Mouse (Mus musculus): Measurements from ENCODE around the gene Tnfrsf11a.

- TF ChIP-seq CTCF (IDR thresholded peaks at IDR 0.05; ENCODE audit: low read depth, low read length) (no peak), POLR2A (IDR thresholded peaks at IDR 0.05; ENCODE audit: borderline replicate concordance, low read depth, low read length) (no peak)
These were observed 46.9 kb downstream of the Tnfrsf11a start for GRCm38 (mm10) chr1:105827374-105827773.

All from bone marrow macrophage, adult 2 months (primary cell).